Mouse (Mus musculus): ENCODE results near the gene Cyb5rl.

GRCm38 (mm10) chr4:107048568-107049162, 18.1 kb upstream of the Cyb5rl start:
- TF ChIP-seq EP300 (IDR thresholded peaks at IDR 0.05; ENCODE audit: low read depth): no peak
- no peak for TF ChIP-seq CTCF (IDR thresholded peaks at IDR 0.05; ENCODE audit: low read depth)

All from liver, embryonic 14.5 days (tissue).